Comparison of ENCODE assay signal across 24 mouse cellular contexts in genomic region chrX:61305301-61305890, GRCm38 (mm10).
DNase-seq lines count a peak whose midpoint lies in the region; ATAC-seq lines count a peak whose summit lies in the region.
"Had no signal": no experiment of that assay in that cellular context is flagged by ENCODE, and none has a peak within 500 bp of the region (broad histone marks: within the 10 kb centered on the region; RNA-seq: fewer than 3 reads in every experiment).

No protein-coding gene starts in this region.

- WGBS in forebrain, embryonic 14.5 days, result 63% methylated on average over 3 of the region's 3 CpGs
- 75% methylated on average over 3 of the region's 3 CpGs for WGBS in forebrain, embryonic 13.5 days

- H3K4me3 ChIP-seq in forebrain, embryonic 14.5 days (ENCODE audit: low read depth, low read length), result no peak overlapping the region
- no peak overlapping the region for H3K4me3 ChIP-seq in forebrain, embryonic 13.5 days
- H3K4me3 ChIP-seq: embryonic facial prominence, embryonic 15.5 days; heart, adult 2 months; heart, embryonic 13.5 days; kidney, embryonic 15.5 days; liver, embryonic 13.5 days; midbrain, embryonic 12.5 days; stomach, embryonic 15.5 days had no signal

- no peaks in the 10 kb centered on the region for H3K4me1 ChIP-seq in forebrain, embryonic 14.5 days (ENCODE audit: control insufficient read depth, insufficient read depth, low read length)
- H3K4me1 ChIP-seq in forebrain, embryonic 13.5 days, result no peaks in the 10 kb centered on the region
- H3K4me1 ChIP-seq: embryonic facial prominence, embryonic 15.5 days; heart, embryonic 13.5 days; kidney, embryonic 15.5 days; liver, embryonic 13.5 days; midbrain, embryonic 12.5 days; stomach, embryonic 15.5 days had no signal

- no peak overlapping the region for H3K9ac ChIP-seq in forebrain, embryonic 14.5 days (ENCODE audit: low read length)
- no peak overlapping the region for H3K9ac ChIP-seq in forebrain, embryonic 13.5 days
- H3K9ac ChIP-seq: embryonic facial prominence, embryonic 15.5 days; heart, embryonic 13.5 days; kidney, embryonic 15.5 days; liver, embryonic 13.5 days; lung, embryonic 14.5 days; midbrain, embryonic 12.5 days; stomach, embryonic 15.5 days had no signal

- H3K36me3 ChIP-seq in forebrain, embryonic 14.5 days (ENCODE audit: control insufficient read depth, insufficient read depth, low read length), result no peaks in the 10 kb centered on the region
- no peaks in the 10 kb centered on the region for H3K36me3 ChIP-seq in forebrain, embryonic 13.5 days (ENCODE audit: poor library complexity, severe bottlenecking)
- H3K36me3 ChIP-seq: embryonic facial prominence, embryonic 15.5 days; heart, embryonic 13.5 days; kidney, embryonic 15.5 days; liver, embryonic 13.5 days; midbrain, embryonic 12.5 days; stomach, embryonic 15.5 days had no signal

- no peak overlapping the region for H3K27ac ChIP-seq in forebrain, embryonic 14.5 days (ENCODE audit: low read depth, low read length)
- H3K27ac ChIP-seq in forebrain, embryonic 13.5 days, result no peak overlapping the region
- H3K27ac ChIP-seq: embryonic facial prominence, embryonic 15.5 days; heart, adult 2 months; heart, embryonic 13.5 days; kidney, embryonic 15.5 days; liver, embryonic 13.5 days; midbrain, embryonic 12.5 days; stomach, embryonic 15.5 days had no signal

- H3K9me3 ChIP-seq in forebrain, embryonic 14.5 days (replicated peaks; ENCODE audit: control insufficient read depth, low read length), result no peaks in the 10 kb centered on the region
- H3K9me3 ChIP-seq in forebrain, embryonic 13.5 days (replicated peaks), result no peaks in the 10 kb centered on the region
- H3K9me3 ChIP-seq: embryonic facial prominence, embryonic 15.5 days; heart, embryonic 13.5 days; kidney, embryonic 15.5 days; liver, embryonic 13.5 days; midbrain, embryonic 12.5 days; stomach, embryonic 15.5 days had no signal

- H3K27me3 ChIP-seq in forebrain, embryonic 14.5 days (replicated peaks; ENCODE audit: control insufficient read depth, insufficient read depth, low read length), result no peaks in the 10 kb centered on the region
- H3K27me3 ChIP-seq in forebrain, embryonic 13.5 days, result no peaks in the 10 kb centered on the region
- H3K27me3 ChIP-seq: embryonic facial prominence, embryonic 15.5 days; heart, embryonic 13.5 days; kidney, embryonic 15.5 days; liver, embryonic 13.5 days; midbrain, embryonic 12.5 days; stomach, embryonic 15.5 days had no signal

- DNase-seq in forebrain, embryonic 14.5 days (ENCODE audit: low spot score), result peak; percentile 32
- peak; percentile 9 to 36 for DNase-seq in layer of hippocampus, adult 18-20 months (ENCODE audit: low spot score in 2 of 2)
- no peak for DNase-seq in layer of hippocampus, postnatal 10 days (ENCODE audit: low spot score in 2 of 2)
- peak; percentile 66 for DNase-seq in brain, adult 2 months (ENCODE audit: low read depth, low spot score)
- peak; percentile 16 for DNase-seq in layer of hippocampus, adult 9-11 months
- DNase-seq in ovary, postnatal 10 days (ENCODE audit: low spot score), result no peak
- DNase-seq: adrenal gland, adult 8-10 months; cerebellum, adult 9-11 months; gastrocnemius, postnatal 36 days; heart, adult 2 months; heart, postnatal 14 days; kidney, postnatal 36 days; liver, embryonic 13.5 days; lung, embryonic 14.5 days; thymus, adult 18-20 months; thymus, postnatal 36 days had no signal

- ATAC-seq in forebrain, embryonic 14.5 days, result no peak
- ATAC-seq in forebrain, embryonic 13.5 days, result no peak
- ATAC-seq: activated CD4-positive, CD25-positive, alpha-beta regulatory T cell, adult 4 months; intestine, postnatal 0 days had no signal

- H3K4me2 ChIP-seq in forebrain, embryonic 14.5 days (ENCODE audit: low read length), result no peak overlapping the region
- H3K4me2 ChIP-seq in forebrain, embryonic 13.5 days, result no peak overlapping the region
- H3K4me2 ChIP-seq: embryonic facial prominence, embryonic 15.5 days; heart, embryonic 13.5 days; kidney, embryonic 15.5 days; liver, embryonic 13.5 days; lung, embryonic 14.5 days; midbrain, embryonic 12.5 days; stomach, embryonic 15.5 days had no signal

Comparison
In these comparisons a context has a peak if more than half of its experiments do, and no peak if none do; other contexts are left out.
1. DNase-seq: peak in forebrain, embryonic 14.5 days (single experiment), layer of hippocampus, adult 18-20 months (2 of 2), brain, adult 2 months (single experiment) and layer of hippocampus, adult 9-11 months (single experiment); none in layer of hippocampus, postnatal 10 days (0 of 2) and ovary, postnatal 10 days (single experiment).